Mouse (Mus musculus): ENCODE measurements at regions not wholly inside any gene's neighbourhood (a gene's known extent, or its start where the extent isn't known, plus 50 kb on each side); places are given as distances from the start of the nearest gene placed in this dataset.

DNA sequence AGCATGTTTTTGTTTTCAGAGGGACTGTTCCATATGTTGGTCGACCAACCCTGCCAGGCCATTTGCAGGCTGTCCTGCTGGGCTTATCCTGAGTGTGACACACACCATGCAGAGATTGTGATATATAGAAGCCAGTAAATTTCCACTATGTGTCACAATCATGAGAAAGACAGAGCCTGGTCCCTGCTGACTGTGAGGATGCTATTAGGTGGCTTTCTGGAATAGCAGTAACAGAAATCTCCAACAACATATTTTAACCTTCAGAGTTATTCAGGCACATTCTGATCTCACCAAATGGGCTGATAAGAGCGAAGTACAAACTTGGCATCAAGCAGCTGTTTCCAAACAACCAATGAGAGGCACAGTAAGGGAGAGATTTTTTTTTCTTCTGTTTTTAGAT, 729.2 kb upstream of the Cited2 start:
- Histone ChIP-seq H3K4me3 (no peak overlapping the region), H3K4me1 (ENCODE audit: control insufficient read depth, insufficient read depth, low read length) (peaks cover 7% of the 10 kb centered on the region), H3K27me3 (ENCODE audit: control insufficient read depth, insufficient read depth, low read length) (no peaks in the 10 kb centered on the region), H3K9ac (ENCODE audit: low read depth, low read length) (no peak overlapping the region), H3K36me3 (ENCODE audit: control insufficient read depth, insufficient read depth, low read length) (peaks cover 6% of the 10 kb centered on the region), H3K27ac (peak overlapping the region; percentile 84), H3K79me2 (replicated peaks; ENCODE audit: control insufficient read depth, insufficient read depth, low read length) (no peaks in the 10 kb centered on the region)
- DNase-seq, result peak in 1 of 2 experiments; percentile 29
- WGBS, result 23% methylated on average over 2 of the region's 2 CpGs
- TF ChIP-seq POLR2A (IDR thresholded peaks at IDR 0.05; ENCODE audit: insufficient read depth, low read depth, low read length) (no peak), EP300 (IDR thresholded peaks at IDR 0.05; ENCODE audit: insufficient read depth, low read depth, low read length) (no peak), CTCF (IDR thresholded peaks at IDR 0.05) (no peak)
- intact Hi-C loops (cut with DNase I), result loop anchor here (5.0 to 10.0 kb wide), 3 partner anchors 359 to 729 kb away; partner anchors contain the start of gene Cited2

DNA sequence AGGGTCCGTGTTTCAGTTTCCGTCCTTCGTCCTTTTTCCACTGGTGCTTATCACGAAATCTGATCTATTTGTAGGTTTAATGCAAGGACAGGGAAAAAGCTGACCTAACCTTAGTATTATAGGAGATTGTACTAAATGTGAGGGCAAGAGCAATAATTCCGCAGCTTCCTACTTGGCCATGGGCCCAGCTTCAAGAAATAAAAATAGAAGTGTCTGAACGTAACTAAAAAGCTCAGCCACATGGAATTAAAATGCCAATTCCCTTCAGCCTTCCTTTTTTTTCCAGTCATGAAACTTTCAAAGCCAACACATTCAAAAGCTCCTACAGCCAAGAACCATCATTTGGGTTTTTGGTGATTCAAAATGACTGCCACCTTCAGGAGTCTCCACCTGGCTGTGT, 728.5 kb upstream of the Cited2 start:
- Histone ChIP-seq H3K4me3 (0 out of 2 replicates have a peak overlapping the region, but pooled peaks have one; percentile 12), H3K27me3 (ENCODE audit: control insufficient read depth, insufficient read depth, low read length) (no peaks in the 10 kb centered on the region), H3K36me3 (ENCODE audit: control insufficient read depth, insufficient read depth, low read length) (peaks cover 6% of the 10 kb centered on the region), H3K9ac (ENCODE audit: low read depth, low read length) (no peak overlapping the region), H3K4me1 (ENCODE audit: control insufficient read depth, insufficient read depth, low read length) (peaks cover 7% of the 10 kb centered on the region), H3K79me2 (replicated peaks; ENCODE audit: control insufficient read depth, insufficient read depth, low read length) (no peaks in the 10 kb centered on the region), H3K27ac (peak overlapping the region; percentile 84)
- peak; percentile 20 to 49 for DNase-seq
- WGBS, result 6% methylated on average over 6 of the region's 6 CpGs
- TF ChIP-seq CTCF (IDR thresholded peaks at IDR 0.05) (no peak), EP300 (IDR thresholded peaks at IDR 0.05; ENCODE audit: insufficient read depth, low read depth, low read length) (no peak), POLR2A (IDR thresholded peaks at IDR 0.05; ENCODE audit: insufficient read depth, low read depth, low read length) (no peak)
- intact Hi-C loops (cut with DNase I), result loop anchor here (5.0 to 10.0 kb wide), 3 partner anchors 360 to 728 kb away; partner anchors contain the start of gene Cited2

DNA sequence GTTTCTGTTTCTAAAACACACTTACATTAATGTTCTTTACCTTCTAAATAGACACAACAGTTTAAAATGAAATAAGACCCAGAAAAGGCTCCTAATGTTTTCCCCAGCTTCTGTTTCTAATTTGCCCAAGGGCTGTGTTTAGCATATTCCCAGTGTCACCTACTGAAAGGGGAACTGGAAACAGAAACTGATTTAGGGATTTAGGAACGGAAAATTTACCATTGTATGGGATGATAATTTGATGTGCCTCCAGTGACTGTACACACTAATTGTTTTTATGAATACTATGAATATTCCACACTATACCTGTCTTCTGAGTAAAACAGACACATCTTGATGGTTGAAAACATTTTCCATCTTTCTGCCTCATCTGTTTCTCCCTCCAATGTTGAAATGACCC, 728.0 kb upstream of the Cited2 start:
- Histone ChIP-seq H3K4me1 (ENCODE audit: control insufficient read depth, insufficient read depth, low read length) (peaks cover 7% of the 10 kb centered on the region), H3K4me3 (no peak overlapping the region), H3K36me3 (ENCODE audit: control insufficient read depth, insufficient read depth, low read length) (peaks cover 6% of the 10 kb centered on the region), H3K79me2 (replicated peaks; ENCODE audit: control insufficient read depth, insufficient read depth, low read length) (no peaks in the 10 kb centered on the region), H3K27ac (peak overlapping the region; percentile 84), H3K9ac (ENCODE audit: low read depth, low read length) (no peak overlapping the region), H3K27me3 (ENCODE audit: control insufficient read depth, insufficient read depth, low read length) (no peaks in the 10 kb centered on the region)
- intact Hi-C loops (cut with DNase I), result loop anchor here (10.0 kb wide), 2 partner anchors 360 to 370 kb away; no protein-coding TSS in a partner anchor
- 63% methylated on average over 1 of the region's 1 CpGs for WGBS
- TF ChIP-seq CTCF (IDR thresholded peaks at IDR 0.05), result no peak
- DNase-seq, result no peak

DNA sequence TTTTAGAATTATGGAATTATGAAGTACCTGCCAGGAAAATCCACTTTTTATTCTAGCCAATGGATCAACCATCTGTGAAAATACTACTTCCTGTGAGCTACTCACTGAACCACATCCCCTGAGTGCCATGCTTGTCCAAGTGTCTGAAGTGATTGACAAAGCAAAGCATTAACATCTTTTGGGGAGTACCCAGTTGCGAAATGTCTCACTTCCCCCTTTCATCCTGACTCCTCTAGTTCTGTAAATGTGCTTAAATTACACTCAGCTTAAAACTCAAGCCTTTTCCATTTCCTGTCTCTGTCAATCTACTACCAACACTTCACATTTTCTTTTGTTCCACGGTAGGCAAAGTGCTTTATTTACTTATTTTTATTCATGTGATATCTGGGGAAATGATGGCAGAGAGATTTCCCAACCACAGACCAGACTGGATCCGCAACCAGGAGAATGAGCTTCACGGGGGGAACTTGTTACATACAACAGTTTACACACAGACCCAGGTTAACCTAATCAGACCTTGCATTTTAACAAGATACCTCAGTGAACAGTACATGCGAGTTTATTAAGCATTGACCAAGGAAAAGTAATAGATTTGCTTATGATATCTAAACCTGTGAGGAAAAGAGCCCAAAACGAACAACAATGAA, 726.1 kb upstream of the Cited2 start:
- 72% methylated on average over 6 of the region's 6 CpGs for WGBS
- no peak for DNase-seq
- TF ChIP-seq EP300 (IDR thresholded peaks at IDR 0.05; ENCODE audit: insufficient read depth, low read depth, low read length) (no peak), CTCF (IDR thresholded peaks at IDR 0.05) (no peak), POLR2A (IDR thresholded peaks at IDR 0.05; ENCODE audit: insufficient read depth, low read depth, low read length) (no peak)
- Histone ChIP-seq H3K27ac (no peak overlapping the region), H3K27me3 (ENCODE audit: control insufficient read depth, insufficient read depth, low read length) (no peaks in the 10 kb centered on the region), H3K4me3 (no peak overlapping the region), H3K9ac (ENCODE audit: low read depth, low read length) (no peak overlapping the region), H3K36me3 (ENCODE audit: control insufficient read depth, insufficient read depth, low read length) (peaks cover 6% of the 10 kb centered on the region), H3K79me2 (replicated peaks; ENCODE audit: control insufficient read depth, insufficient read depth, low read length) (no peaks in the 10 kb centered on the region), H3K4me1 (ENCODE audit: control insufficient read depth, insufficient read depth, low read length) (peaks cover 7% of the 10 kb centered on the region)
- intact Hi-C loops (cut with DNase I), result loop anchor here (10.0 kb wide), 2 partner anchors 362 to 368 kb away; no protein-coding TSS in a partner anchor

DNA sequence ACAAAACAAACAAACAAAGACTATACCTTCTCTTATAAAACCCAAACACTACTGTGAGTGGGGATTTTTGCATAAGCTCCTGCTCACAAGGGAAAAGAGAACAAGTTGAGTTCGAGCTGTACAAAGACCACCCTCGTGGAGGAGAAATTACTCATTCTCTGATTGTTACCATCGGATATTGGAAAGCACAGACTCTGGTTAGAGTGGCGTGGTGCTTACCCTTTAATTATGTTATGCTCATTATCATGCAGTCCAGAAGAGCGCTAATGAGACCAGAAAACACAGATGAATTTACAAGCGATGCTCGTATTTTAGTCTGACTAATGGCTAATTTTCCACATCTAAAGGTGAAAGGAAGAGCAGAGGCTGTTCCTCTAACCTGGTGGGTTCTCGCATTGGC, 721.7 kb upstream of the Cited2 start:
- no peaks in the 10 kb centered on the region for H3K27me3 ChIP-seq (ENCODE audit: control insufficient read depth, insufficient read depth, low read length)
- intact Hi-C loops (cut with DNase I), result no loop called here
- DNase-seq, result no peak
- 81% methylated on average over 8 of the region's 8 CpGs for WGBS
- H3K4me1 ChIP-seq (ENCODE audit: control insufficient read depth, insufficient read depth, low read length), result no peaks in the 10 kb centered on the region
- no peak for TF ChIP-seq POLR2A (IDR thresholded peaks at IDR 0.05; ENCODE audit: insufficient read depth, low read depth, low read length)
- TF ChIP-seq CTCF (IDR thresholded peaks at IDR 0.05), result no peak
- no peak for TF ChIP-seq EP300 (IDR thresholded peaks at IDR 0.05; ENCODE audit: insufficient read depth, low read depth, low read length)
- H3K27ac ChIP-seq, result no peak overlapping the region
- no peak overlapping the region for H3K9ac ChIP-seq (ENCODE audit: low read depth, low read length)
- no peak overlapping the region for H3K4me3 ChIP-seq
- no peaks in the 10 kb centered on the region for H3K36me3 ChIP-seq (ENCODE audit: control insufficient read depth, insufficient read depth, low read length)
- no peaks in the 10 kb centered on the region for H3K79me2 ChIP-seq (replicated peaks; ENCODE audit: control insufficient read depth, insufficient read depth, low read length)

DNA sequence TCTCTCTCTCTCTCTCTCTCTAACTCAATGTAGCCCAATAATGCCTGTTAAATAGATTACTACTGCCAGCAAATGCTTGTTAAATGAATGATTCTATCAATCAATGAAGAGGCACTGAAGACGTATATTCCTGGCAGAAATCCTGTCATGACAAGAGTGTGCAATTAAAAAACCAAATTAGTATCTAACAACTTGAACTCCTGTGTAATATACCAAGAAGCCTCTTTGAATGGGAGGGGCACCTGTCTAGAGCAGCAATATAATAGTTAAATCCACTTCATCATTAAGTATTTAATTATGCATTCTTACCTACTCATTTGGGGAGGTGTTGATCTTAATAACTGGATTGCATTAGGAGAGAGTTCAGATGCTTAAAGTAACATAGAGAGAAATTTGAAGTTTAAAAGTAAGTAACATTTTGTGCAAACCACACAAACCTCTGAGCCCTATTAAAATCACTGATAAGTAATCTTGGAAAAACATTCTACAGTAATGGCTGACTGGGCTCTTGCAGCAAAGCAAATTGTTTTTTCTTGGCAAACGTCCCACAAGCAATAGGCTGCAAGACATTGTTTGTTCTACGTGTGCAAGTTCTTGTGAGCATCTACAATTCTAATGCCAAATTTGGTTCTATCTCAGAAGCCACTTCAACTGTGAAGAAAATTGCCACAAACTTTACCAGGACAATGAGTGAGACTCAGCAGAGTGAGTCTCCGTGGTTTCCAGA, 719.7 kb upstream of the Cited2 start:
- no peaks in the 10 kb centered on the region for H3K4me1 ChIP-seq (ENCODE audit: control insufficient read depth, insufficient read depth, low read length)
- DNase-seq, result no peak
- no peak for TF ChIP-seq POLR2A (IDR thresholded peaks at IDR 0.05; ENCODE audit: insufficient read depth, low read depth, low read length)
- TF ChIP-seq EP300 (IDR thresholded peaks at IDR 0.05; ENCODE audit: insufficient read depth, low read depth, low read length), result no peak
- TF ChIP-seq CTCF (IDR thresholded peaks at IDR 0.05), result no peak
- 53% methylated on average over 4 of the region's 4 CpGs for WGBS
- H3K4me3 ChIP-seq, result no peak overlapping the region
- intact Hi-C loops (cut with DNase I), result no loop called here
- no peak overlapping the region for H3K27ac ChIP-seq
- no peaks in the 10 kb centered on the region for H3K36me3 ChIP-seq (ENCODE audit: control insufficient read depth, insufficient read depth, low read length)
- no peaks in the 10 kb centered on the region for H3K79me2 ChIP-seq (replicated peaks; ENCODE audit: control insufficient read depth, insufficient read depth, low read length)
- no peaks in the 10 kb centered on the region for H3K27me3 ChIP-seq (ENCODE audit: control insufficient read depth, insufficient read depth, low read length)
- H3K9ac ChIP-seq (ENCODE audit: low read depth, low read length), result no peak overlapping the region

Measured in heart, adult 2 months (tissue).